Mouse (Mus musculus): ENCODE measurements around the gene Zfp184. TPM values are rescaled to one million over a fixed set of nuclear protein-coding genes. Genes with fewer than 3 reads are reported as not detected.

Gene Zfp184
- total and polyA plus RNA-seq, 3 experiments: 0.42 to 1.0 TPM; not detected in 1

- H3K79me2 ChIP-seq (ENCODE audit: control insufficient read depth, insufficient read depth, low read length, poor library complexity): no peaks in the 10 kb centered on the region
- H3K36me3 ChIP-seq (ENCODE audit: control insufficient read depth in 1 of 2, insufficient read depth in 2 of 2, low read length in 2 of 2): peaks cover 0 to 11% of the 10 kb centered on the region in 2 experiments; a peak in 2 of 4 replicates
- H3K4me1 ChIP-seq (ENCODE audit: control insufficient read depth in 1 of 2, insufficient read depth in 2 of 2, low read length in 2 of 2): peaks cover 0 to 9% of the 10 kb centered on the region in 2 experiments; a peak in 1 of 4 replicates
- H3K27me3 ChIP-seq (ENCODE audit: control insufficient read depth in 1 of 2, insufficient read depth in 2 of 2, low read length in 2 of 2): peaks cover 2 to 6% of the 10 kb centered on the region in 2 experiments; a peak in 3 of 4 replicates
- DNase-seq (ENCODE audit: low read depth, low spot score): peak; percentile 75
- peak overlapping the region; percentile 57 for H3K9ac ChIP-seq (ENCODE audit: control insufficient read depth, low read depth, low read length, poor library complexity, severe bottlenecking)
- no peaks in the 10 kb centered on the region for H3K9me3 ChIP-seq (replicated peaks; ENCODE audit: insufficient read depth, low read length)
- H3K4me3 ChIP-seq (ENCODE audit: control insufficient read depth in 1 of 2, insufficient read depth in 1 of 2, low read depth in 2 of 2, low read length in 2 of 2): peak overlapping the region; percentile 57 to 72
- no peak overlapping the region for H3K27ac ChIP-seq (ENCODE audit: control insufficient read depth, low read depth, low read length)
- TF ChIP-seq EP300 (IDR thresholded peaks at IDR 0.05; ENCODE audit: low read depth in 1 of 2, low read length in 2 of 2) (no peak), TAL1 (IDR thresholded peaks at IDR 0.05; ENCODE audit: low read length) (no peak), ELF1 (IDR thresholded peaks at IDR 0.05; ENCODE audit: low read depth, low read length) (no peak), GABPA (IDR thresholded peaks at IDR 0.05; ENCODE audit: low read depth, low read length) (no peak), TCF12 (IDR thresholded peaks at IDR 0.05; ENCODE audit: low read depth, low read length) (no peak), MYB (IDR thresholded peaks at IDR 0.05; ENCODE audit: low read depth, low read length) (no peak), UBTF (IDR thresholded peaks at IDR 0.05; ENCODE audit: borderline replicate concordance, insufficient read depth, low read depth, low read length) (no peak), KAT2A (conservative IDR thresholded peaks at IDR 0.05; ENCODE audit: low read depth, low read length) (no peak), MYC (IDR thresholded peaks at IDR 0.05; ENCODE audit: low read depth, low read length) (no peak), ETS1 (IDR thresholded peaks at IDR 0.05; ENCODE audit: low read depth, low read length) (0 out of 2 replicates have a peak, but pooled peaks have one; percentile 41), E2F4 (IDR thresholded peaks at IDR 0.05; ENCODE audit: borderline replicate concordance, low read depth, low read length) (no peak), MEF2A (IDR thresholded peaks at IDR 0.05; ENCODE audit: extremely low read depth, insufficient replicate concordance, low read depth, low read length, poor library complexity, severe bottlenecking) (no peak), HCFC1 (IDR thresholded peaks at IDR 0.05; ENCODE audit: low read depth, low read length) (no peak), ZNF384 (IDR thresholded peaks at IDR 0.05; ENCODE audit: low read depth, low read length) (peak; percentile 72), ZC3H11A (IDR thresholded peaks at IDR 0.05; ENCODE audit: low read depth, low read length) (no peak), ZMIZ1 (IDR thresholded peaks at IDR 0.05; ENCODE audit: low read depth, low read length) (no peak), GATA1 (IDR thresholded peaks at IDR 0.05; ENCODE audit: low read depth, low read length) (no peak), MAX (IDR thresholded peaks at IDR 0.05; ENCODE audit: low read length) (peak; percentile 4; the same call in 1 of the 2 replicates), MAFK (IDR thresholded peaks at IDR 0.05; ENCODE audit: borderline replicate concordance, low read depth, low read length) (no peak), RAD21 (IDR thresholded peaks at IDR 0.05; ENCODE audit: low read depth, low read length) (no peak), RCOR1 (IDR thresholded peaks at IDR 0.05; ENCODE audit: low read depth, low read length) (no peak), SMC3 (IDR thresholded peaks at IDR 0.05; ENCODE audit: low read depth, low read length) (no peak), POLR2AphosphoS5 (IDR thresholded peaks at IDR 0.05; ENCODE audit: borderline replicate concordance, low read depth, low read length) (no peak), USF2 (IDR thresholded peaks at IDR 0.05; ENCODE audit: borderline replicate concordance in 1 of 2, insufficient read depth in 1 of 2, low read depth in 1 of 2, low read length in 2 of 2) (no peak), CTCF (IDR thresholded peaks at IDR 0.05 in 2 of 3, conservative IDR thresholded peaks at IDR 0.05 in 1 of 3; ENCODE audit: control insufficient read depth in 1 of 3, insufficient read depth in 1 of 3, low read depth in 2 of 3, low read length in 3 of 3, poor library complexity in 1 of 3, severe bottlenecking in 1 of 3) (peak in 1 of 3 experiments; percentile 23; a peak in 3 of 6 replicates), POLR2A (IDR thresholded peaks at IDR 0.05; ENCODE audit: control insufficient read depth in 1 of 2, insufficient read depth in 1 of 2, low read depth in 1 of 2, low read length in 2 of 2, poor library complexity in 1 of 2) (no peak), JUND (IDR thresholded peaks at IDR 0.05; ENCODE audit: low read depth, low read length) (no peak), NRF1 (IDR thresholded peaks at IDR 0.05; ENCODE audit: insufficient read depth, low read depth, low read length, poor library complexity, severe bottlenecking) (peak; percentile 51; the same call in 1 of the 2 replicates), NELFE (IDR thresholded peaks at IDR 0.05; ENCODE audit: low read depth, low read length) (no peak), MAZ (IDR thresholded peaks at IDR 0.05; ENCODE audit: low read depth, low read length) (no peak), CHD1 (IDR thresholded peaks at IDR 0.05; ENCODE audit: low read depth, low read length) (no peak), MXI1 (IDR thresholded peaks at IDR 0.05; ENCODE audit: low read depth, low read length) (no peak), TBP (IDR thresholded peaks at IDR 0.05; ENCODE audit: low read depth, low read length) (0 out of 2 replicates have a peak, but pooled peaks have one; percentile 13), CHD2 (IDR thresholded peaks at IDR 0.05; ENCODE audit: low read length) (no peak), SIN3A (IDR thresholded peaks at IDR 0.05; ENCODE audit: low read length) (no peak), ZKSCAN1 (IDR thresholded peaks at IDR 0.05; ENCODE audit: low read depth, low read length) (no peak), BHLHE40 (IDR thresholded peaks at IDR 0.05; ENCODE audit: borderline replicate concordance, low read depth, low read length) (no peak)
Observed at GRCm38 (mm10) chr13:21995331-21995914, 50.5 kb downstream of the Zfp184 start.
